Mouse (Mus musculus) CD4-positive, CD25-positive, alpha-beta regulatory T cell, adult 4 months (primary cell): Measurements from ENCODE around the gene Pum2. TPM values are rescaled to one million over a fixed set of nuclear protein-coding genes. Genes with fewer than 3 reads are reported as not detected.

Source experiments
- ATAC-seq: one replicate; pipeline ENCODE4 v1.8.0; 2017
- polyA plus RNA-seq, 2 experiments: library from polyadenylated mRNA; unstranded; fragments of 100-300 nt; shearing (Covaris generic); gene quantifications; one replicate each; pipeline ENCODE4 v1.2.1; 2017

Pum2 gene
- polyA plus RNA-seq, 2 experiments from 2014 or later, result 66.0 to 67.0 TPM

DNA sequence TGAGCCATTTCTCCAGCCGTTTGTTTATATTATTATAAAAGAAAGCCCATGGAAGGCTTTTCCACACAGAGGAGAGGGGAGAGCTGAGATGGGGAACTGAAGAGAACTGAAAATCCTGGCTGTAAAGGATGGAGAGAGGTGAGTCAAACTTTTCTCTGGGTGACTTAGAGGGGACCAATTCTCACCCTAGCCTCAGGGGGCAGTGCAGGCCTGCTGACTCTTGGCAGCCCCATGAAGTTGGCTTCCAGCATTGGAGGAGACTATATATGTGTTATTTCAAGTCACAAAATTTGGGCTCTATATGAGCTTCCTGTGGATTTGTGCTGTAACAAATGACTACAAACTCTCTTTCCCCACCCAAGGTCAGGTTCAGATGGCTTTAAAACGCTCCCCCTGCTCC, 88.7 kb downstream of the Pum2 start:
- no peak for ATAC-seq

DNA sequence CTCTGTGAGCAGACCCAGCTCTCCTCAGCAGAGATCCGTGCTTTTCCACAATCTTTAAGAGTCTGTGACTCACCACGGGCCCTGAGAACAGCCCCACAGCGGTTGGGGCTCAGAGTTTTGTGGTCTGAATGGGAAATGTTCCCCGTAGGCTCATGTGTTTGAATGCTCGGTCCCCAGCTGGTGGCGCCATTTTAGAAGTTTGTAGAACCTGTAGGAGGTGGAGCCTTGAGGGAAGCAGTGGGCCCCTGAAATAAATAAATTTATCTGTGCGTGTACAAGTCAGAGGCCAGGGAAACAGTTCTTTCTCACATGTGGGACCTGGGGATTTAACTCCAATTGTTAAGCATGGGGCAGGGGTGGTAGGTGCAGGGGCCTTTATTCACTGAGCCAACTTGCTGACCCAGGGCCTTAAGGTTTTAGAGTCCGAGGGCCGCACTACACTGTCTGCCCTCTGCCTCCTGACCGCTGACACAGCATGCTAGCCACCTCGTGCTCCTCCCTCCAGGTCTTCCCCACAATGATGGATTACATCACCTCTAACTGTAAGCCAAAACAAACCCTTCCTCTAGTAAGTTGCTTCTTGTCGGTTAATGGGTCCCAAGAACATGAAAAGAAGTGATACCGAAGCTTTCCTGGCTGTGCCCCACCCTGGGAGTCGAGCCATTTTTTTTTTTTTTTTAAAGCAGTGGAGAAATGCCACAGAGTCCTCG, 90.4 kb downstream of the Pum2 start:
- ATAC-seq, result no peak

GRCm38 (mm10) chr12:8770946-8771843, 97.3 kb downstream of the Pum2 start, which contains the start of gene Sdc1:
Gene Sdc1, plus strand, starts transcription at chr12:8771323.
- peak; percentile 24 for ATAC-seq

DNA sequence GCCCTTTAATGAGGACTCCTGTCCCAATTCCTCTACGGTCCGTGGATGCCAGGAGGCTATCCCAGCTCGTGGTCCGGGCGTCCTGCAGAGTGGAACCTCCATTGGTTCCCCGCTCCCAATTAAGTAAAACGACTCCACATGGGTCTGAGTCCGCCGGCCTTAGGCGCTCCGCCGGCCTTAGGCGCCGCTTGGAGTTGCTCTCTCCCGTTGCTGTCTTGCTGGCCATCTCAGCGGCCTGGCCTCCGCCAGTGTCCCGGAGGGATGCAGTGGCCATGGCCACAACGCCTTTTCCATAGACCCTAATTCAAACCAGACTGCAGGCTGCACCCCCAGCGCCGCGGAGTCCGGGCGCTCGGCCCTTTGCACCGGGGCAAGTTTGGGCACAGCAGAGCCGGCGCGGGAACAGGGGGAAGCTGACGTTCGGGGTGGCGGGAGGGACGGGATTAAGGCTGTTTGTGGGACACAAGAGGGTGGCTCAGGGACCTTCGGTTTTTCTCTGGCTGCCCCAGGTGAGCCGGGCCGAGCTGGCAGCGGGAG, 98.0 kb downstream of the Pum2 start:
- ATAC-seq, result no peak

GRCm38 (mm10) chr12:8772451-8773143, 98.7 kb downstream of the Pum2 start:
- ATAC-seq, result peak; percentile 27

- ATAC-seq, result no peak
Measured at GRCm38 (mm10) chr12:8773336-8773735, 99.4 kb downstream of the Pum2 start.

GRCm38 (mm10) chr12:8774183-8774582, 100.2 kb downstream of the Pum2 start:
- ATAC-seq, result no peak

GRCm38 (mm10) chr12:8776206-8776605, 102.3 kb downstream of the Pum2 start:
- no peak for ATAC-seq

- no peak for ATAC-seq
Measured at GRCm38 (mm10) chr12:8776741-8777140, 102.8 kb downstream of the Pum2 start.

DNA sequence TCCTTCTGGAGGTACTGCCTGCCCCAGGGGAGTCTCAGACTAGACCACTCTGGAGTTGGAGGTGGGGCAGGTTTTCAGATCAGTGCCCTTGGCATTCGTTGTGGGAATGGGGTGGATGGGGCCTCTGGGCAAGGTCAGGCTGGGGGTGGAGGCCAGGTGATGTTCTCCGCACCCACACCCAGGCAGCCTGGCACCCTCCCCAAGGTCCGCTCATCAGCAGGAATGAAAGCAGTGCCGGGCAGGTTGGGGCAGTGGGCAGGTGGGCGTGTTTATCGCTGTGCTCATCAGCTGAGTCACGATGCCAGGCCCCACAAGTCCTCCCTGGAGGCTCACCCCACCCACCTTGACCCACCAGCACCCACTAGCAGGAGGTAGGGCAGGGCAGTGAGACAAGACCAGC, 104.2 kb downstream of the Pum2 start:
- ATAC-seq, result no peak

DNA sequence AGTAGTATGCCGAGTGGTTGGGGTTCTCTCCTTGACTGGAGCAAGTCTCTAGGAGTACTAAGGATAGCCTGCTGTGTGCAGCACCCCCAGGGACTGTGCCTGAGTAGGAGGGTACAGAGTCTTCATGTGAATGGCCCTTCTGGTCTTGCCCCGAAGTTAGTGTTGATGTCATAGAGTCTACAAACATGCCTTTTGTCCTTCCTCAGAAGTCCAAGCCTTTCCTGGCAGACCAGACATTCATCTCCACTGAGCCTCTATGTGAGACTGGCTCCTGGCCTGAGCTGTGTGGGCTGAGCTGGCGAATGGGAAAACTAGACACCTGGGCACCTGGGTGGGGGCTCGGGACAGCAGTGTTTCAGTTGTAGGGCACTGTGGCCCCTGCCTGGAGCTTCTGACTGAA, 105.9 kb downstream of the Pum2 start:
- no peak for ATAC-seq

DNA sequence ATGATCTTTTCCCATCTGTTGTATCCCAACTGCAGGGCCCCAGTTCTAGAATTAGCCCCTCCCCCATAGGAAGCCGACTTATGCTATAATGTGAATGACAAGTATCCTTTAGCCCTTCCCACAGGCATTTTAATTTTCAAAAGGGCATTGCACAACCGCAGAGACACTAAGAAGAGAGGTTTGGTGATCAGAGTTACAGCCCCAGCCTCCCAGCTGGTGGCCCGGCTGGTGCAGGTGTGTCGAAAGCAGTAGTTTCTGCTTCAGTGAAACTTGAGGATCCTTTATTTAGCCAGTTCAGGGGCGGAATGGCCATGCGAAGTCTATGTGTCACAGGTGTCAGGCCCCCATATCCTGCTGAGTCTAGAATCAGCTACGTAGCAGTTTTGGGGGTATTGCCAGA, 107.2 kb downstream of the Pum2 start:
- no peak for ATAC-seq

DNA sequence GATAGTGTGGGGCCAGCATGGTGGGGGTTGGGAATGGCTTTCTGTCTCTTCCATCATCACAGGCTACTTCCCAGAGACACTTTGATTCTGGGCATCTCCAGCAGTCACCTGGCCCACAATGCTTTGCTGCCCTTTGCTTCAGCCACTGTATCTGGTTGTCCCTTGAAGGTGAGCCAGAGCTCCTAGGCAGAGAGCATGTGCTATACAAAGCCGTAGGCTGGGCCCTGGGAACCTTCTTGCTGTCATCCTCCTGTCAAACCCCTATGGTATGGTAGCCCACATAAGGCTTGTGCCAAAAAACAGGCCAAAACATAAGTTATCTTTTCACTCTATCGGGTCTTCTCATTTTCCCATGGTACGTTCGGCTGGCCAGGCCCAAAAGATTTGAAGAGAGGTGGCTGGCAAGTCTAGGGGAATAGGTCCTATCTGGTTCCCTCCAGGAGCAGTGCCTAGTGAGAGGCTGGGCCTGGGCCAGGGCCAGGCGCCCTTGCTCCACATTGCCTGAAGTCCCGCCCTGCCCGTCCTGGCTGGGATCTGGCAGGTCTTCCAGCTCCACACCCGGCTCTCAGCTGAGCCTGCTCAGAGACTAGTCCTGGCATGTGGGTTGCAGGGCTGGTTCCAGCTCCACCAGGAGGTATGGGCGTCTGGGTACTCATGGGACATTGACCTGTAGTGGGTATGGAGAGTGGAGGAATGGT, 107.9 kb downstream of the Pum2 start:
- no peak for ATAC-seq

DNA sequence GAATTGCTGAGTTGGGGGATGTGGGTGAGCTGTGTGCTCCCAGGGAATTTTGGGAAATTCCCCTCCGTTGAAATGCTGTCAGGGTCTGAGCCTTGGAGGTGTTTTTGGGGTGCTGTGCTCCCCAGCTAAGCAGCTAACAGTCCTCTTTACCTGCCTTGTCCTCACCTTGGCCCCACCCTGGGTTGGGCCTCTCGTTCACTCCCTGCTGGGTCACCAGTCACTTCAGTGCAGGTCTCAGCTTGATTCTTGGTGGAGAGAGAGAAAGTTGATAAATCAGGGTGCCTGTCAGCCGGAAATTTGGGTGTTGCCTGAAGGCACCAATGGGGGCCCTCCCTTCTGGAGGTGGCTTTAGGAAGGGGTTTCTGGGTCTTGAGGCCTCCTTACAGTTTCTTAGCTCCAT, 108.6 kb downstream of the Pum2 start:
- ATAC-seq, result no peak

GRCm38 (mm10) chr12:8784189-8784588, 110.3 kb downstream of the Pum2 start:
- ATAC-seq, result no peak

- no peak for ATAC-seq
Measured at GRCm38 (mm10) chr12:8786476-8786875, 112.5 kb downstream of the Pum2 start.

DNA sequence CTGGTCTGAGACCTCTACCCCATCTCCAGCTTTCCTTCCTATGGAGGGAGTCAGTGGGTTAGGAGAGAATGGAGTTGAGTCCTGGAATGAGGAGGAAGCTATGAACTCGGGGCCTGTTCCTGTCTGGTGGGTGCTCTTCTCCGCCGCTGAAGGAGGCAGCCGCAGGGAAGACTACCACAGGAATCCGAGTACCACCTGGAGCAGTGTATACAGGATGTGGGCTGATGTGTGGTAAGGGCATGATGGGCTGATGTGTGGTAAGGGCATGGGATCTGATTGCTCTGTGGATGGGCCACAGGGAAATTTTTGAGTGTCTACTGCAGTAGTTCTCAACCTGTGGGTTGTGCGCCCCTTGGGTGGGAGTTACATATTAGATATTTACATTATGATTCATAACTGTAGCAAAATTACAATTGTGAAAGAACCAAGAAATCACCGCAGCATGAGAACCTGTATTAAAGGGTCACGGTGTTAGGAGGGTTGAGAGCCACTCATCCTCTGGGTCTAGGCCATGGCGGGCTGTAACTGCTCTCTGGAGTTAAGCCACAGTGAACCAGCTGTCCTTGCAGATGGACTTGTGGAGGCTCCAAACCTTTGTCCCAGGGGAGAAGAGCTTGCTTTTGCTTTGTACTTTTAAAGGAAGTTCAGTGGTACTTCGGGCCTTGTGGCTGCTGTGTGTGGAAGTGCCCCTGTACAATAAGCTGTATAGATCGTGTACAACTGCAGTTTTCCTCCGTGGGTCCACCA, 113.2 kb downstream of the Pum2 start:
- no peak for ATAC-seq

DNA sequence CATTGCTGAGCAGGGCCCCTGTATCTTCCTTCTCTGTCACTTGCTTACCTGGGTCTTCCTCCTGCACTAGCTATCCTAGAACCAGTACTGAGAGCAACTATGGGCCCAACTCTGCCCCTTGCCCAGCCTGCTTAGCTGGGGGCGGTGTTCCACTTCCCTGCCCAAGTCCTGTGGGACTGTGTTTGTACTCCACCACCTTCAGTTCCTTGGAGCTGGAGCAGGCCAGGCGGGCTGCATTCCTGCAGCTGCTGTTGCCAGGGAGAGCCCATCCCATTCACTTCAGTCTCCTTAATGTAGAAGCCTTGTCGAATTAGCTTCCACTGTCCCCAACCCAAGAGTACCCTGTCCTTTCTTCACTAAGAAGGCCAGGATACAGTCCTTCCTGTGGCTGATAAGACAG, 114.5 kb downstream of the Pum2 start:
- ATAC-seq, result no peak

DNA sequence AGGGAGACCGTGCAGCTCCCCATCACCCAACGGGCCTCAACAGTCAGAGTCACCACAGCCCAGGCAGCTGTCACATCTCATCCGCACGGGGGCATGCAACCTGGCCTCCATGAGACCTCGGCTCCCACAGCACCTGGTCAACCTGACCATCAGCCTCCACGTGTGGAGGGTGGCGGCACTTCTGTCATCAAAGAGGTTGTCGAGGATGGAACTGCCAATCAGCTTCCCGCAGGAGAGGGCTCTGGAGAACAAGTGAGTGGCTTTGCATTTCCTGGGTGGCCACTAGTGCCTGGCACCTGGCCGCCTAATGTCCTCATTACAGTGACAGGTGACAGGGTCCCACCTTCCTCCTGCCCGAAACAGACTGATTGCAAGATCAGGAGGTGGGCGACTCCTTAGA, 116.7 kb downstream of the Pum2 start:
- no peak for ATAC-seq

DNA sequence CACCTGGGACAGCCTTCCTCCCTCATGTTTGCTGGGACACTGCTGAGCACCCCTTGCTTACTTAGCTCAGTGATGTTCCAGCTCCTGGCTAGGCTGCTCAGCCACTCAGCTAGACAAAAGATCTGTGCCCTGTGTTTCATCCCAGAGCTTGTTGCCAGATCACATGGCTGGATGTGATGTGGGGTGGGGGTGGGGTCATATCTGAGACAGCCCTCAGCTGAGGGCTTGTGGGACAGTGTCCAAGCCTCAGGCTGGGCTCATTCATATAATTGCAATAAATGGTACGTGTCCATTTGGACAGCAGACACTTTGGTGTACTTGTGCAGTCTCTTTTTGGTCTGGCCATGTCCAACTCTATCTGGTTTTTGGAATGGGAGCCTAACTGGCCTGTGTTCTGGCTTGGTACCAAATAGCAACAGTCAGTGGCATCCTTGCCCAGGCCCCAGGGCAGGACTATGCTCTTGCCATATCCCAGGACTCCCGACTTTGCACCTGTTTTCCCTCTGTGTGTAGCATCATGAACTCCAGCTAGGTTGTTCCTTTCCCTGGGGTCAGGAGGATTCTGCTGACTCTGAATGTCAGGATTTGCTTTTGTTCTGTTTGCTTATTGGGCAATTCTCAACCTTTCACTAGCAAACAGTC, 119.6 kb downstream of the Pum2 start:
- no peak for ATAC-seq

- no peak for ATAC-seq
Measured at GRCm38 (mm10) chr12:8797936-8798335, 124.0 kb downstream of the Pum2 start.
